Mouse (Mus musculus): Measurements from ENCODE around the gene Gm13057. TPM values are rescaled to one million over a fixed set of nuclear protein-coding genes. Genes with fewer than 3 reads are reported as not detected.
"Not testable (repeated sequence)": the region's sequence is repeated elsewhere in the genome, so short reads cannot be mapped to it uniquely, and the experiment has no call there.

Gm13057 gene
- not detected for total RNA-seq (2022)

DNA sequence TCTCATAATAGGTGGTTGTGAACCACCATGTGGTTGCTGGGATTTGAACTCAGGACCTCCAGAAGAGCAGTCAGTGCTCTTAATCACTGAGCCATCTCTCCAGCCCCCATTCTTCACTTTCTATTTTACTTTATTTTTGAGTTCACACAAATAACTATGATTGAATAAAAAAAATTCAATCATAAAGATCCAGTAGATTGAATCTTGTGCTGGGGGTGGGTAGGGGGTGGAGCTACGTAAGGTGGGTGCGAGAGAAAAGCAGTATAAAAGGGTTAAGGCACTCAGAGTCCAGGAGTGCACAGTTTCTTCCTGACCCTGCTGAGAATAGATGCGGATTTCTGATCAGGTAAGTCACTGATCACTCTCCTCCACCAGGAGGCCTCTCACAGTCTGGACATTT, at the start of gene Gm13057, which contains the start of gene BC080695:
Gm13057 (plus strand) TSS at position 310 of the 400 bp plus-strand sequence.
BC080695 (plus strand) TSS at position 301 of the 400 bp plus-strand sequence.
- DNase-seq (ENCODE audit: low spot score in 2 of 2) = not testable (repeated sequence)

DNA sequence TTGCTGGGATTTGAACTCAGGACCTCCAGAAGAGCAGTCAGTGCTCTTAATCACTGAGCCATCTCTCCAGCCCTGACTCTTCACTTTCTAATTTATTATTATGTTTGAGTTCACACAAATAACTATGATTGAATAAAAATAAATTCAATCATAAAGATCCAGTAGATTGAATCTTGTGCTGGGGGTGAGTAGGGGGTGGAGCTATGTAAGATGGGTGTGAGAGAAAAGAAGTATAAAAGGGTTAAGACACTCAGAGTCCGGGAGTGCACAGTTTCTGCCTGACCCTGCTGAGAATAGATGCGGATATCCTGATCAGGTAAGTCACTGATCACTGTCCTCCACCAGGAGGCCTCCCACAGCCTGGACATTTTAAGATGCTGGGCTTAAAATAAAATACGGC, 40.5 kb upstream of the Gm13057 start, which contains the start of gene Gm13043:
Gm13043 (plus strand) TSS at position 301 of the 400 bp plus-strand sequence.
- no peak for DNase-seq (ENCODE audit: low spot score in 2 of 2)

DNA sequence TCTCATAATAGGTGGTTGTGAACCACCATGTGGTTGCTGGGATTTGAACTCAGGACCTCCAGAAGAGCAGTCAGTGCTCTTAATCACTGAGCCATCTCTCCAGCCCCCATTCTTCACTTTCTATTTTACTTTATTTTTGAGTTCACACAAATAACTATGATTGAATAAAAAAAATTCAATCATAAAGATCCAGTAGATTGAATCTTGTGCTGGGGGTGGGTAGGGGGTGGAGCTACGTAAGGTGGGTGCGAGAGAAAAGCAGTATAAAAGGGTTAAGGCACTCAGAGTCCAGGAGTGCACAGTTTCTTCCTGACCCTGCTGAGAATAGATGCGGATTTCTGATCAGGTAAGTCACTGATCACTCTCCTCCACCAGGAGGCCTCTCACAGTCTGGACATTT, 15.9 kb upstream of the Gm13057 start, which contains the start of gene Gm13040:
Gm13040 (plus strand) TSS at position 301 of the 400 bp plus-strand sequence.
- DNase-seq (ENCODE audit: low spot score in 2 of 2) = not testable (repeated sequence)

Other genes with a start within 250 kb of the Gm13057 start
- gene Lrrc38, start 202.0 kb upstream of the Gm13057 start, total RNA-seq (2022) = 1 to 10 TPM in 2 of 4 experiments, under 1 TPM in 2; 0.78 to 1.5 (median 1.1) TPM
- gene Pramel1, start 157.3 kb upstream of the Gm13057 start, total RNA-seq (2022) = not detected
- 10 to 100 TPM in 3 of 4 experiments, 1 to 10 TPM in 1; 9.3 to 16.9 (median 12.8) TPM for gene Pramef8, start 139.3 kb upstream of the Gm13057 start, total RNA-seq (2022)
- gene Oog4, start 101.4 kb upstream of the Gm13057 start, total RNA-seq (2022) = not detected
- gene Gm13043, start 40.4 kb upstream of the Gm13057 start, total RNA-seq (2022) = not detected
- not detected for gene Gm13040, start 15.8 kb upstream of the Gm13057 start, total RNA-seq (2022)
- not detected for gene BC080695, start within 50 bp of the Gm13057 start, total RNA-seq (2022)
- not detected for gene Gm13083, start 63.3 kb downstream of the Gm13057 start, total RNA-seq (2022)
- gene Gm13088, start 105.5 kb downstream of the Gm13057 start, total RNA-seq (2022) = not detected
- not detected for gene Gm13089, start 151.0 kb downstream of the Gm13057 start, total RNA-seq (2022)
- not detected for gene Gm13078, start 167.7 kb downstream of the Gm13057 start, total RNA-seq (2022)
- not detected for gene Gm13023, start 237.6 kb downstream of the Gm13057 start, total RNA-seq (2022)